Mouse (Mus musculus): Measurements from ENCODE around the gene St3gal5.

GRCm38 (mm10) chr6:72112575-72112974 is 15.2 kb downstream of the St3gal5 start:
- no peak for TF ChIP-seq CTCF (conservative IDR thresholded peaks at IDR 0.05 in 1 of 2, IDR thresholded peaks at IDR 0.05 in 1 of 2; ENCODE audit: low read depth in 2 of 2, low read length in 2 of 2)
- no peak for TF ChIP-seq RAD21 (IDR thresholded peaks at IDR 0.05; ENCODE audit: low read depth, low read length)
- TF ChIP-seq POLR2A (IDR thresholded peaks at IDR 0.05; ENCODE audit: low read depth, low read length), result peak; percentile 22; the same call in 1 of the 2 replicates
- TF ChIP-seq JUND (conservative IDR thresholded peaks at IDR 0.05; ENCODE audit: low read depth, low read length), result no peak
- no peak for TF ChIP-seq GABPA (IDR thresholded peaks at IDR 0.05; ENCODE audit: insufficient replicate concordance, low read depth, low read length)
- TF ChIP-seq ELF1 (IDR thresholded peaks at IDR 0.05; ENCODE audit: low read depth, low read length), result no peak
